Mouse (Mus musculus) E14TG2a.4 (cell line): ENCODE data around the gene Robo1.
"Not testable (repeated sequence)": the region's sequence is repeated elsewhere in the genome, so short reads cannot be mapped to it uniquely, and the experiment has no call there.

ENCODE experiments used
- H3K27me3 ChIP-seq: 2 replicates; pipeline ENCODE4 v1.6.1; 2014; ENCODE audit warnings: low read length, control low read depth; ENCODE audit not compliant: insufficient read depth
- H3K36me3 ChIP-seq: 2 replicates; pipeline ENCODE4 v1.6.1; 2014; ENCODE audit warnings: low read length, control low read depth; ENCODE audit not compliant: insufficient read depth
- H3K4me1 ChIP-seq: replicated peaks from 2 replicates; pipeline ENCODE4 v1.6.1; 2014; ENCODE audit warnings: low read depth, low read length, control low read depth
- H3K4me3 ChIP-seq: replicated peaks from 2 replicates; pipeline ENCODE4 v1.5.1; 2014; ENCODE audit warnings: mild to moderate bottlenecking, low read length
- H3K9me3 ChIP-seq: 2 replicates; pipeline ENCODE4 v1.6.1; 2014; ENCODE audit warnings: low read length, control low read depth
- CTCF ChIP-seq: conservative IDR thresholded peaks from 2 replicates; pipeline ENCODE4 v1.5.1; 2014; ENCODE audit warnings: low read length
- NANOG ChIP-seq: IDR thresholded peaks from 2 replicates; pipeline ENCODE4 v1.6.1; 2014; ENCODE audit warnings: borderline replicate concordance, low read length, mixed read lengths
- POU5F1 ChIP-seq: IDR thresholded peaks from 2 replicates; pipeline ENCODE4 v1.6.1; 2014; ENCODE audit warnings: low read length, borderline replicate concordance

The Robo1 gene

DNA sequence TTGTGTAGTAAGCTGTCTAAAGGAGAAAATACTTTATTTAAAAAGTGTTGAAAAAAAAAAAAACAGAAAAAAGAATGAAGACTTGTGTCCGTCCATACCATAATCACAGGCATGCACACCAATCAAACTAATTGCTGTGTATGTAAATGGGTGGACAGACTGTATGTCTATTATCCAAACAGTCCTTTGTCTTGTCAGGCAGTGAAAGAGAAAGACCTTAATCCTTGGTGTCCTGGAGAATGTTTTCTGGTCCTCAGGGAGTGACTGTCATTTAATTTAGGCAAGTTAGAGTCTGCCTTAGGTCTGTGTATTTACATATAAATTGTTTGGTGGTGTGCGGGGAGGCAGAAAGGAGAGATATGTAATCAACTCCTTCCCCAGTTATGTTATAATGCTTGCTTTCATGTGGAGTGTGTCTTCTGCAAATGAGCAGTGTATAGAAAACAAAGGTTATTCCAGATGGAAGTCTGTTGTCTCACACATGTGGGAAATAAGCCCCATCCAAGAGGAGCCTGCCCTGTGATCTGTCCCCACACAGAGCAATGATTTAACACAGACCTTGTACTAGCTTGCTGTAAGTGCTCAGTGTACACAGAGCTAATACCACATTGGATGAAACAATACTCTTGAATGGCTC lies 162.0 kb downstream of the Robo1 start:
- TF ChIP-seq CTCF: no peak
- no peak for TF ChIP-seq NANOG
- no peak for TF ChIP-seq POU5F1
- no peaks in the 10 kb centered on the region for H3K9me3 ChIP-seq
- H3K27me3 ChIP-seq: no peaks in the 10 kb centered on the region
- no peaks in the 10 kb centered on the region for H3K36me3 ChIP-seq
- H3K4me1 ChIP-seq: peaks cover 4% of the 10 kb centered on the region
- no peak overlapping the region for H3K4me3 ChIP-seq

DNA sequence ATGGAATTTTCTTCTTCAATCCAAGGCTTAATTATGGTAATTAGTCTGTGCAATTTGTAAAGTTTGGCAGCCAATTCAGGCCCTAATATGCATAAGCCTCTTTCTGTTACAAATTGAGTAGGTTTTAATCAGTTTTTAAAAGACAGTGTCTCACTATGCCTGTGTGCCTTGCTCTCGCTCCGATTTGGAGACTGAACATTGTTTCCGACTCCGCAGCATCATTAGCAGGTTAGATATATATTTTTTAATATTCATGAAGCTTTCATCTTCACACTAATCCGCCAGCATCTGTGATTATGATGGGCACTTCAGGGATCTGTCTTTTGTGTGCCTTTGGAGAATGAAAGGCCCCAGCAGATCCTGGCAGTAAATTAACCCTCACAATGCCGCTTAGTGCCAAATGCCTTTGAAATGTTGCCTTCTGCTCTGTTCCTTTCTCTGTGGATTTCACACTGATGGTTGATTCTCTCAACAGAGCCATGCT lies 202.7 kb downstream of the Robo1 start:
- H3K36me3 ChIP-seq: no peaks in the 10 kb centered on the region
- no peak overlapping the region for H3K4me3 ChIP-seq
- no peaks in the 10 kb centered on the region for H3K9me3 ChIP-seq
- no peaks in the 10 kb centered on the region for H3K4me1 ChIP-seq
- no peaks in the 10 kb centered on the region for H3K27me3 ChIP-seq
- TF ChIP-seq NANOG: no peak
- no peak for TF ChIP-seq CTCF
- TF ChIP-seq POU5F1: no peak

DNA sequence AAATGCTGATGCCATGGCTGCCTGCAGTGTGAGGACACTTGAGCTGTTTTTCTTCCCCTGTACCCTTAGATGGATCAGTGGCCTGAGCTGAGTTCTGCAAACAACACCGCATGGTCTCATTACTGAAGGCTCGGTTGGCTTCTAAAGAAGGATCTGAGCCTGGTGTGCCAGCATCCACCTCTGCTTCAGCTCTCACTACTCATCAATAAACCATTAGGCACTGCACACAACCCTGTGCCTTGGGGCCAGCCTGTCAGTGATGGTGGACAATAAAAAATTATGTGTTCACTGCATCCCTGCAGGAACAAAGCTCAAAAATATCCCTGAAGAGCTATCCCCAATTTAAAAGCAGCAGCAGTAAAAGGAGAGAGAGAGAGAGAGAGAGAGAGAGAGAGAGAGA lies 223.2 kb downstream of the Robo1 start:
- no peaks in the 10 kb centered on the region for H3K9me3 ChIP-seq
- no peaks in the 10 kb centered on the region for H3K27me3 ChIP-seq
- H3K4me1 ChIP-seq: no peaks in the 10 kb centered on the region
- H3K4me3 ChIP-seq: no peak overlapping the region
- TF ChIP-seq NANOG (no peak), CTCF (no peak), POU5F1 (no peak)
- no peaks in the 10 kb centered on the region for H3K36me3 ChIP-seq

DNA sequence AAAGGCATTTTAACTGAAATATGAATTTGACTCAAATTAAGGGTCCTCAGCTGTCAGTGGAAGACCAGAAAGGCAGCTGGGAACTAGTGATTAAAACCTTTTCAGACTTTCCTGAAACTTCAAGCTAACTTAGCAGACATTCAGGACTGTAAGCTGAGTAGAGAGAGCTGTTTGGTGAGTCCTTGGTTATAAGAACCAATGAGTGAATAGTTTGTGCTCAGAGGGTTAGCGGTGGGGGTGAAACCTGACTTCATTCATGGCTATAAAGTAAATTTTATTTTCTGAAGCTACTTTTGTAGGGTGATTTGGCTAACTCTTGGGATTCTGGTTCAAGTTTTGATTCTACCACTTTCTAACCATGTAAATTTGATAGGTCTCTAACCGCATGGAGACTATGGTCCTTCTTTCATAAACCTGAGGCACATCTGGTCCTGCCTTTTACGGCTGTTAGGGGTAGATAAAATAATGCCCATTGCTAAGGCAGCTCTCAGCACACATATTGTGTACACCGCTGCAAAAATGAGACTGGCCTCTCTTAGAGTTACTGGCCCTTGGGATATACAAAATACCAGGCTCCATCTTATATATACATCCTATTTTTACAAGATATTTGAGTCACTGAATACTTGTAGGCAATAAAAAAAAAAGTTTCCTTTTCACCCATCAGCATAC lies 225.9 kb downstream of the Robo1 start:
- Histone ChIP-seq H3K9me3 (no peaks in the 10 kb centered on the region), H3K36me3 (no peaks in the 10 kb centered on the region), H3K4me1 (no peaks in the 10 kb centered on the region), H3K27me3 (no peaks in the 10 kb centered on the region), H3K4me3 (no peak overlapping the region)
- TF ChIP-seq NANOG (no peak), CTCF (no peak), POU5F1 (no peak)

DNA sequence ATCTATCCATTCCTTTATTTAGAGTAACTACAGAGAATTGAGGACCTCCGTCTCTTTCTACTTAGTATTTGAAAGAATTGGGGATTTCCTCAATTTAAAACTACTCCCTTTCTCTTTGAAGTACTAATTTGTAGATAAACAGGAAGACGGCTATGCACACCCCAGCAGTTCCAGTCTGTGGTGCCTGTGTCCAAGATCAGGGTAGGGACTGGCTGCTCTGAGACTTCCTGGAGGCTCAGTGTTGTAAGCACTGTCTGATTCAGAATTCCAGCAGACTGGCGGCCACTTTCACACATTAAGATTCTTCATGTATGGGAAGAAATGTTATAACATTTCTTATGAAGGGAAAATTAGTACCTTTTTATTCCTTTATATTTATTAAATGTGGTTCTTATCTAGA lies 230.1 kb downstream of the Robo1 start:
- no peaks in the 10 kb centered on the region for H3K4me1 ChIP-seq
- H3K9me3 ChIP-seq: no peaks in the 10 kb centered on the region
- no peaks in the 10 kb centered on the region for H3K36me3 ChIP-seq
- no peak overlapping the region for H3K4me3 ChIP-seq
- H3K27me3 ChIP-seq: no peaks in the 10 kb centered on the region
- TF ChIP-seq CTCF: no peak
- no peak for TF ChIP-seq NANOG
- no peak for TF ChIP-seq POU5F1

DNA sequence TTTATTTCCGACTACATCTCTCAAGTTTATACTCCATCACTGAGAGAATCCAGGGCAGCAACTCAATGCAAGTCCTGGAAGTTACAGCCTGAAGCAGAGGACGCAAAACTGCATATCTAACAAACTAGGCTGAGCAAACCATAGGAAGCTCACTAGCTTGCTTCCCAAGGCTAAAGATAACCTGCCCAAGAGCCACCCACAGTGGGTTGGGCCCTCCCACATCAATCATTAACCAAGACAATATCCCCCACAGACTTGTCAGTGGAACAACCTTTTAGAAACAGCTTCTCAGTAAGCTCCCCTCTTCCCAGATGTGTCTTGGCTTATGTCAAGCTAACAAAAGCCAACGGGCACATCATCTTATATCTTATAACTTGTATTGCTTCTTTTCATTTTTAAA lies 235.8 kb downstream of the Robo1 start:
- no peaks in the 10 kb centered on the region for H3K36me3 ChIP-seq
- no peaks in the 10 kb centered on the region for H3K4me1 ChIP-seq
- TF ChIP-seq CTCF (no peak), POU5F1 (no peak), NANOG (no peak)
- H3K9me3 ChIP-seq: no peaks in the 10 kb centered on the region
- no peaks in the 10 kb centered on the region for H3K27me3 ChIP-seq
- no peak overlapping the region for H3K4me3 ChIP-seq

DNA sequence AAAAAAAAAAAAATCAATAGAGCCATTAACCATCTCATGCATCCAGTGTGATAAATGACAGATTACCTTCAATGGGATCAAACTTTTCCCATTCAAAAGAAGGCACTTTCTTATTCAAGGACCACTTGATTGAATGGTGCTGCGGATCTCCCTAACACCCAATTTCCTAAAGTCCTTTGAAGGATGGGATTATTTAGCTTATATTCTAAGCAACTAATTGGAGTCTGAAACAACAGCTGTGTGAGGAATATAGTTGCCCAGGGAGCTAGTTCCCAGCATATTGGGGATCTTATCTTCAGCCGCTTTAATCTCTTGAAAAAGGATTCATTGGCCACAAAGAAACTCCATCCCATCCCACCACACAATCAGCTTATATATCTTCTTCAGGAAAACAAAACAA lies 236.8 kb downstream of the Robo1 start:
- Histone ChIP-seq H3K36me3 (no peaks in the 10 kb centered on the region), H3K4me1 (no peaks in the 10 kb centered on the region), H3K9me3 (no peaks in the 10 kb centered on the region), H3K27me3 (no peaks in the 10 kb centered on the region), H3K4me3 (no peak overlapping the region)
- TF ChIP-seq CTCF: no peak
- no peak for TF ChIP-seq POU5F1

DNA sequence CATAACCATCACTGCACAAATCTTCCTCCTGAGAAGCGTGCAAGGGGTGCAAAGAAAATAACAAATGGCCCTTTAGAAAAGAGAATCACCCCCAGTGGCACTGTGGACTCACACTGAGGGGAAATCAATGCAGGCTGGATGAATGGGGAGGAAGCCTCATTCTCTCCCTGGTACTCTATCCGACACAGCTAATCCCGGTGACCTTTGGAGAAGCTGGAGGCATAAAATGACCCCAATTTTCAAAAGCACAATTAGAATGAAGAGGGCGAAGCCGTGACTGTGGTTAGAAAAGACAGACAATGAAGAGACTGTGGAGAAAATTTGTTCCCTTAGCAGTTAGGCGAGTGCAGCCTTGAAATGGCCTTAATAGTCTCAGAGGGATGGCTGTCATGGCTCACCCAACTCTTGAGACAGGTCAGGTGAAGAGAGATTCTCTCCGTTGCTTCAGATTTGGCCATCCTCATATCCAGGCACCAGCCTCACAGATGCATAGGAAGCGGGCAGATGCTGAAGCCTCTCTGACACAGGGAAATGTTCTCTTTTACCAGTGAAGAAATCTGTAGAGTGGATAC lies 243.7 kb downstream of the Robo1 start:
- TF ChIP-seq NANOG (no peak), POU5F1 (no peak), CTCF (no peak)
- no peaks in the 10 kb centered on the region for H3K9me3 ChIP-seq

DNA sequence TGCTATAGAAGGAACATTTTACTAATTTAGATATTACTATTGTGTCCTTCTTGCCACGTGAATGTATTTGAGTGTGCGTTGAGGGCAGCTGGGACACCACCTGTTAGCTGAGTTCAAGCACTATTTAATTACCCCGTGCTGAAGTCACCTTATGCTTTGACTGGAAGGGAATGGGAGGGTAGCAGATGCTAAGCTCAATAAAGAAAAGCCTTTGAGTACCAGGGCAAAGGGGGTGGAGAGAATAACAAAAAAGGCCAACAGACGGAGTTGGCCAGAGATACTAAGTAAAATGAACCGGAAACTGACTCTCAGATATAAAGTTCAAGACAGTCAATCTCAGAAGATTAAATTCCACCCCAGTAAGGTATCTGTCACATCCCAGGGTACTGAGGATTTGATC lies 245.6 kb downstream of the Robo1 start:
- Histone ChIP-seq H3K9me3 (no peaks in the 10 kb centered on the region), H3K4me1 (no peaks in the 10 kb centered on the region), H3K4me3 (no peak overlapping the region), H3K36me3 (no peaks in the 10 kb centered on the region), H3K27me3 (no peaks in the 10 kb centered on the region)
- TF ChIP-seq NANOG: no peak
- no peak for TF ChIP-seq POU5F1
- TF ChIP-seq CTCF: no peak

More for the DNA sequence above, 243.7 kb downstream of the Robo1 start:
- H3K36me3 ChIP-seq: no peaks in the 10 kb centered on the region
- no peak overlapping the region for H3K4me3 ChIP-seq
- no peaks in the 10 kb centered on the region for H3K27me3 ChIP-seq
- H3K4me1 ChIP-seq: no peaks in the 10 kb centered on the region

DNA sequence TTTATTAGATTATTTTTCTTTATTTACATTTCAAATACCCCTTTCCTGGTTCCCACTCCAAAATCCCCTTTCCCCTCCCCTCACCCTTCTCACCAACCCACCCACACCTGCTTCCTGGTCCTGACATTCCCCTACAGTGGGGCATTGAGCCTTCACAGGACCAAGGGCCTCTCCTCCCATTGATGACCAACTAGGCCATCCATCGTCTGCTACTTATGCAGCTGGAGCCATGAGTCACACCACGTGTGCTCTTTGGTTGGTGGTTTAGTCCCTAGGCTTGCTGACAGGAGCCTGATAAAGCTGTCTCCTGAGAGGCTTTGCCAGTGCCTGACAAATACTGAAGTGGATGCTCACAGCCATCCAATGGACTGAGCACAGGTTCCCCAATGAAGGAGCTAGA lies 254.0 kb downstream of the Robo1 start:
- H3K27me3 ChIP-seq, H3K4me1 ChIP-seq, H3K36me3 ChIP-seq, H3K4me3 ChIP-seq, H3K9me3 ChIP-seq: not testable (repeated sequence)
